Mouse (Mus musculus) small intestine, adult 2 months (tissue): ENCODE data around the gene Hhex.

ENCODE experiments used
- CTCF ChIP-seq: fragments of 200-500 bp; IDR thresholded peaks from 2 replicates; pipeline ENCODE4 v1.5.1; 2012; ENCODE audit warnings: low read depth, mild to moderate bottlenecking, control low read depth, inconsistent platforms, low read length, moderate library complexity, mixed read lengths; ENCODE audit not compliant: insufficient replicate concordance, insufficient read length; ENCODE audit errors: extremely low read depth
- POLR2A ChIP-seq: fragments of 200-500 bp; IDR thresholded peaks from 2 replicates; pipeline ENCODE4 v1.6.1; 2012; ENCODE audit warnings: low read depth, mild to moderate bottlenecking, control low read depth, inconsistent platforms, low read length, moderate library complexity

DNA sequence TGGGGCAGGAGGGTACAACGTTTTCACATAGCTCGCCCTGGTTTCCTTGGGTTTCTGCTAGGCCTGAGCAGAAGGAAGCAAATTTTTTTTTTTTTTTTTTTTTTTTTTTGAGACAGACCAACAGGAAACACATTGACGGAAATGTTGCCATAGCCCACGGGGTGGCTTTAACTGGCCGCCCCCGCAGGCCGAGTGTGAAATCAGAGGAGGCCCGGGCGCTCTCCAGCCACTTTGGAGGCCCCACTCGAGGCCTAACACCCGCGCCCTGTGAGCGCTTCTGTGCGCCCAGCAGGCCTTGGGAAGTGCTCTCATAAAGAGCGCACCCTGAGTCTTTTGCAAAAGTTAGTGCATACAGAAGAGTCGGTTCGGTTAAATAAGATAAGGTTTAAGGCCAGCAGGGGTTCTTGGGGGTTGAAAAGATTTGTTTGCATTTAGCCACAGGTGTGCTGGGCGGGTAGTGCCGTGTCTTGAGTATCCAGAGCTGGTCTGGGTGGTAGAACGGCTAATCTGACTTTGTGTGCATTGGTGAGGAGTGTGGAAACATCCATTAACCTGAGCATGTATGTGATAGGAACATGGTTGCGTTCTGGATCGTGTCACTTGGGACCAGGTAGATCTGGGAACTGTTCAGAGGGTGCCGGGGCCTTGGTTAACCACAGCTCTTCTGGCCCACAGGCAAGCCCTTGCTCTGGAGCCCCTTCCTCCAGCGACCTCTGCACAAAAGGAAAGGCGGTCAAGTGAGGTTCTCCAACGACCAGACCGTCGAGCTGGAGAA, 2.1 kb downstream of the Hhex start:
- TF ChIP-seq POLR2A (no peak), CTCF (no peak)
